8 mouse cellular contexts compared by ENCODE assay signal in the genomic region with DNA sequence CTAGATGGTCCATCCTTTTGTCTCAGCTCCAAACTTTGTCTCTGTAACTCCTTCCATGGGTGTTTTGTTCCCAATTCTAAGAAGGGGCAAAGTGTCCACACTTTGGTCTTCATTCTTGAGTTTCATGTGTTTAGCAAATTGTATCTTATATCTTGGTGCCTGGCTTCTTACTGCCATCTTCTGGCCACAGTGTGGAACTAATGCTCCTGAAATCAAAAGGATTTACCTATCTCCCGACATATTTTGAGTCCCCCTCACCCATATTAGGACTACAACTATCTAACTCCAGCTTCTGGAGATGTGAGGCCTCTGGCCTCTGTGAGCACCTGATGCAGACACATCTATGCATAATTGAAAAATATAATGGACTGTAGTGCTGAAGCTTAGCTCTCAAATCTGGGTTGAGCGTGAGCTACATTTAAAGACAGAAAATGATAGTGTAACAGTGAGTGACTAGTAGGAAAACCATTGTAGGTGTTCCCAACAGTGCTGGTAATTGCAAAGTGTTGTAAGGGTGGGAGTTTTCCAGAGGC. TPM values are rescaled to one million over a fixed set of nuclear protein-coding genes. Genes with fewer than 3 reads are reported as not detected.
DNase-seq lines count a peak whose midpoint lies in the region; ATAC-seq lines count a peak whose summit lies in the region.

No protein-coding gene starts in this region.

- no peak for ATAC-seq in cerebellum, adult (ENCODE audit: insufficient number of reproducible peaks, low FRiP score, low TSS enrichment)

- peak; percentile 38 to 42 for DNase-seq in cerebellum, adult 18-20 months
- DNase-seq in left cerebral cortex, adult 18-20 months (ENCODE audit: low spot score in 2 of 2): peak; percentile 36 to 46
- DNase-seq in left cerebral cortex, postnatal 4 days: no peak
- peak; percentile 75 for DNase-seq in brain, adult 2 months (ENCODE audit: low read depth, low spot score)
- peak; percentile 78 for DNase-seq in induced T-regulatory cell, adult 2 months (ENCODE audit: low read depth)
- peak; percentile 81 for DNase-seq in naive thymus-derived CD4-positive, alpha-beta T cell, adult 2 months (ENCODE audit: low read depth)
- DNase-seq in adrenal gland, postnatal 25 days: no peak

- intact Hi-C loops in left cerebral cortex, postnatal 4 days (cut with DNase I): loop anchor here (5.0 kb wide), 1 partner anchor 35 kb away; no protein-coding TSS in a partner anchor

RNA-seq across cellular contexts. Expression of gene Plxnb1, which starts 27.4 kb away (rescaled TPM):
- total RNA-seq in left cerebral cortex, adult 18-20 months (2021): 10 to 100 TPM; 57.1 to 58.4 TPM
- 100 to 1,000 TPM in 1 of 2 experiments, 10 to 100 TPM in 1; 90.0 to 105 TPM for total RNA-seq in left cerebral cortex, postnatal 4 days (2021)
- total RNA-seq in adrenal gland, postnatal 25 days (2021): 122 and 223 TPM in 2 replicates

RNA-seq across cellular contexts. Expression of gene Fbxw21, which starts 39.2 kb away (rescaled TPM):
- total RNA-seq in left cerebral cortex, adult 18-20 months (2021): not detected
- total RNA-seq in left cerebral cortex, postnatal 4 days (2021): not detected
- total RNA-seq in adrenal gland, postnatal 25 days (2021): not detected in 2 replicates

RNA-seq across cellular contexts. Expression of gene Tma7, which starts 40.2 kb away (rescaled TPM):
- 100 to 1,000 TPM; 308 to 319 TPM for total RNA-seq in left cerebral cortex, adult 18-20 months (2021)
- total RNA-seq in left cerebral cortex, postnatal 4 days (2021): 100 to 1,000 TPM; 385 to 398 TPM
- total RNA-seq in adrenal gland, postnatal 25 days (2021): 370 and 418 TPM in 2 replicates

RNA-seq across cellular contexts. Expression of gene Ccdc51, which starts 40.3 kb away (rescaled TPM):
- 1 to 10 TPM; 8.1 to 8.7 TPM for total RNA-seq in left cerebral cortex, adult 18-20 months (2021)
- total RNA-seq in left cerebral cortex, postnatal 4 days (2021): 1 to 10 TPM; 7.9 to 8.4 TPM
- 15.7 and 21.0 TPM in 2 replicates for total RNA-seq in adrenal gland, postnatal 25 days (2021)

RNA-seq across cellular contexts. Expression of gene Atrip, which starts 48.7 kb away (rescaled TPM):
- 10 to 100 TPM; 25.3 to 29.7 TPM for total RNA-seq in left cerebral cortex, adult 18-20 months (2021)
- 10 to 100 TPM; 33.4 to 37.4 TPM for total RNA-seq in left cerebral cortex, postnatal 4 days (2021)
- 18.1 and 20.5 TPM in 2 replicates for total RNA-seq in adrenal gland, postnatal 25 days (2021)

Comparison
In these comparisons a context has a peak if more than half of its experiments do, and no peak if none do; other contexts are left out.
1. DNase-seq: peak in cerebellum, adult 18-20 months (2 of 2), left cerebral cortex, adult 18-20 months (2 of 2), brain, adult 2 months (single experiment), induced T-regulatory cell, adult 2 months (single experiment) and naive thymus-derived CD4-positive, alpha-beta T cell, adult 2 months (single experiment); none in left cerebral cortex, postnatal 4 days (single experiment) and adrenal gland, postnatal 25 days (single experiment).